Mouse (Mus musculus): ENCODE measurements around the gene Plekhg4.

- TF ChIP-seq MYC (IDR thresholded peaks at IDR 0.05; ENCODE audit: low read depth, low read length) (no peak), CTCF (conservative IDR thresholded peaks at IDR 0.05 in 1 of 2, IDR thresholded peaks at IDR 0.05 in 1 of 2; ENCODE audit: low read depth in 2 of 2, low read length in 2 of 2) (no peak), POLR2A (IDR thresholded peaks at IDR 0.05; ENCODE audit: low read depth, low read length) (no peak), USF1 (IDR thresholded peaks at IDR 0.05; ENCODE audit: low read depth, low read length) (no peak), NELFE (IDR thresholded peaks at IDR 0.05; ENCODE audit: low read depth, low read length) (no peak), ZMIZ1 (IDR thresholded peaks at IDR 0.05; ENCODE audit: low read depth, low read length) (no peak), EP300 (IDR thresholded peaks at IDR 0.05; ENCODE audit: low read length) (no peak)
Measured at GRCm38 (mm10) chr8:105393915-105394314, 20.8 kb downstream of the Plekhg4 start.

All from CH12.LX (cell line).